Mouse (Mus musculus) heart, postnatal 0 days (tissue): ENCODE measurements around the gene Gk2.

ENCODE experiments used
- CTCF ChIP-seq: IDR thresholded peaks from 2 replicates; pipeline ENCODE4 v1.5.1; 2016; ENCODE audit warnings: antibody characterized with exemption, control low read depth, low read depth
- EP300 ChIP-seq: IDR thresholded peaks from 2 replicates; pipeline ENCODE4 v1.6.1; 2016; ENCODE audit warnings: antibody characterized with exemption, low read depth

- no peak for TF ChIP-seq CTCF
- TF ChIP-seq EP300 = no peak
Observed at GRCm38 (mm10) chr5:97413716-97414115, 43.1 kb downstream of the Gk2 start.
